ENCODE assay signal across 9 mouse cellular contexts in genomic region chr19:6058513-6058912, GRCm38 (mm10). TPM values are rescaled to one million over a fixed set of nuclear protein-coding genes. Genes with fewer than 3 reads are reported as not detected.
DNase-seq lines count a peak whose midpoint lies in the region; ATAC-seq and TF ChIP-seq lines count a peak whose summit lies in the region.
"Had no signal": no experiment of that assay in that cellular context is flagged by ENCODE, and none has a peak within 500 bp of the region (broad histone marks: within the 10 kb centered on the region; RNA-seq: fewer than 3 reads in every experiment).

No protein-coding gene starts in this region.

- H3K9ac ChIP-seq in limb, embryonic 15.5 days = peak overlapping the region; percentile 90

- 22% methylated on average over 5 of the region's 5 CpGs for WGBS in cerebellum, adult 2 months
- WGBS in limb, embryonic 15.5 days = 33% methylated on average over 5 of the region's 5 CpGs

- H3K36me3 ChIP-seq in testis, adult 2 months (ENCODE audit: control insufficient read depth, insufficient read depth, low read length) = no peaks in the 10 kb centered on the region
- peaks cover 32% of the 10 kb centered on the region for H3K36me3 ChIP-seq in limb, embryonic 15.5 days

- no peaks in the 10 kb centered on the region for H3K27me3 ChIP-seq in cerebellum, adult 2 months (ENCODE audit: control insufficient read depth, insufficient read depth, low read length)
- H3K27me3 ChIP-seq in testis, adult 2 months (ENCODE audit: control insufficient read depth, insufficient read depth, low read length) = no peaks in the 10 kb centered on the region
- no peaks in the 10 kb centered on the region for H3K27me3 ChIP-seq in limb, embryonic 15.5 days

- TF ChIP-seq CTCF in cerebellum, adult 2 months (IDR thresholded peaks at IDR 0.05; ENCODE audit: borderline replicate concordance, insufficient read depth, low read depth, low read length) = no peak
- no peak for TF ChIP-seq CTCF in testis, adult 2 months (IDR thresholded peaks at IDR 0.05; ENCODE audit: control insufficient read depth, insufficient read depth, insufficient replicate concordance, low read depth, low read length)

- H3K27ac ChIP-seq in cerebellum, adult 2 months (ENCODE audit: insufficient read depth, low read length) = no peak overlapping the region
- peak overlapping the region; percentile 97 for H3K27ac ChIP-seq in testis, adult 2 months (ENCODE audit: control insufficient read depth, insufficient read depth, low read depth, low read length)
- H3K27ac ChIP-seq in limb, embryonic 15.5 days = peak overlapping the region; percentile 84

- peak overlapping the region; percentile 70 for H3K4me2 ChIP-seq in limb, embryonic 15.5 days

- peaks cover 19% of the 10 kb centered on the region for H3K4me1 ChIP-seq in cerebellum, adult 2 months (ENCODE audit: control insufficient read depth, insufficient read depth, low read length)
- H3K4me1 ChIP-seq in testis, adult 2 months (ENCODE audit: control insufficient read depth, insufficient read depth, low read length) = peaks cover 9% of the 10 kb centered on the region
- peaks cover 35% of the 10 kb centered on the region for H3K4me1 ChIP-seq in limb, embryonic 15.5 days

- ATAC-seq in limb, embryonic 15.5 days (ENCODE audit: insufficient number of reproducible peaks, low FRiP score, low TSS enrichment, low read depth) = no peak

- H3K4me3 ChIP-seq in cerebellum, adult 2 months (replicated peaks; ENCODE audit: insufficient read depth, low read depth, low read length) = peak overlapping the region; percentile 58
- peak overlapping the region; percentile 99 for H3K4me3 ChIP-seq in testis, adult 2 months (ENCODE audit: control insufficient read depth, low read depth, low read length)
- H3K4me3 ChIP-seq in limb, embryonic 15.5 days = peak overlapping the region; percentile 90

- no peak for TF ChIP-seq POLR2A in cerebellum, adult 2 months (IDR thresholded peaks at IDR 0.05; ENCODE audit: borderline replicate concordance, insufficient read depth, low read length)
- no peak for TF ChIP-seq POLR2A in testis, adult 2 months (IDR thresholded peaks at IDR 0.05; ENCODE audit: control insufficient read depth, low read depth, low read length)

- DNase-seq in cerebellum, adult 2 months = no peak
- DNase-seq in cerebellum, adult 11 months = no peak
- no peak for DNase-seq in testis, postnatal 10 days (ENCODE audit: low spot score)
- DNase-seq in ovary, adult 18-20 months (ENCODE audit: low spot score) = no peak
- no peak for DNase-seq in cerebellum, postnatal 4 days (ENCODE audit: low spot score in 2 of 2)
- no peak for DNase-seq in kidney, postnatal 4 days
- DNase-seq: spleen, adult 18-20 months had no signal

- no peaks in the 10 kb centered on the region for H3K9me3 ChIP-seq in limb, embryonic 15.5 days

RNA-seq across cellular contexts. Expression of gene Fau, which starts 0.9 kb away (rescaled TPM):
- 792 and 828 TPM in 2 replicates for polyA plus RNA-seq in cerebellum, adult 2 months (2012; rRNA removed)
- 605 and 748 TPM in 2 replicates for polyA plus RNA-seq in testis, adult 2 months (2012; rRNA removed)
- 723 and 835 TPM in 2 replicates for polyA plus RNA-seq in limb, embryonic 15.5 days (2015; fragmentation: Nextera tagmentation; extraction: Ambion mirVana)

RNA-seq across cellular contexts. Expression of gene Mrpl49, which starts 0.9 kb away (rescaled TPM):
- 48.7 and 51.5 TPM in 2 replicates for polyA plus RNA-seq in cerebellum, adult 2 months (2012; rRNA removed)
- 9.5 and 9.8 TPM in 2 replicates for polyA plus RNA-seq in testis, adult 2 months (2012; rRNA removed)
- 66.8 and 67.5 TPM in 2 replicates for polyA plus RNA-seq in limb, embryonic 15.5 days (2015; fragmentation: Nextera tagmentation; extraction: Ambion mirVana)

RNA-seq across cellular contexts. Expression of gene Znhit2, which starts 2.5 kb away (rescaled TPM):
- polyA plus RNA-seq in cerebellum, adult 2 months (2012; rRNA removed) = 50.8 and 51.5 TPM in 2 replicates
- polyA plus RNA-seq in testis, adult 2 months (2012; rRNA removed) = 742 and 891 TPM in 2 replicates
- polyA plus RNA-seq in limb, embryonic 15.5 days (2015; fragmentation: Nextera tagmentation; extraction: Ambion mirVana) = 33.0 and 33.6 TPM in 2 replicates

RNA-seq across cellular contexts. Expression of gene Tm7sf2, which starts 9.7 kb away (rescaled TPM):
- 50.8 and 51.6 TPM in 2 replicates for polyA plus RNA-seq in cerebellum, adult 2 months (2012; rRNA removed)
- 26.0 and 26.5 TPM in 2 replicates for polyA plus RNA-seq in testis, adult 2 months (2012; rRNA removed)
- polyA plus RNA-seq in limb, embryonic 15.5 days (2015; fragmentation: Nextera tagmentation; extraction: Ambion mirVana) = 19.0 and 28.8 TPM in 2 replicates

RNA-seq across cellular contexts. Expression of gene Syvn1, which starts 12.1 kb away (rescaled TPM):
- 34.5 and 34.8 TPM in 2 replicates for polyA plus RNA-seq in cerebellum, adult 2 months (2012; rRNA removed)
- 30.5 and 33.3 TPM in 2 replicates for polyA plus RNA-seq in testis, adult 2 months (2012; rRNA removed)
- 34.1 and 34.5 TPM in 2 replicates for polyA plus RNA-seq in limb, embryonic 15.5 days (2015; fragmentation: Nextera tagmentation; extraction: Ambion mirVana)

Comparison
In these comparisons a context has a peak if more than half of its experiments do, and no peak if none do; other contexts are left out.
1. RNA of gene Znhit2, which starts 2.5 kb away (polyA plus RNA-seq): 742 to 891 TPM in testis, adult 2 months; 50.8 to 51.5 TPM in cerebellum, adult 2 months and 33.0 to 33.6 TPM in limb, embryonic 15.5 days; every median in the first group is over 10 times any median in the second.
2. Peak in every context shown above with its lines, with median percentiles within 50 percentile points of each other: H3K4me3 ChIP-seq.